Mouse (Mus musculus) midbrain, postnatal 0 days (tissue): ENCODE measurements around the gene Tbc1d30. TPM values are rescaled to one million over a fixed set of nuclear protein-coding genes. Genes with fewer than 3 reads are reported as not detected.

Source experiments
- ATAC-seq: fragments of 200-750 bp; cut with Nextera tagmentation; 2 replicates; pipeline ENCODE4 v1.8.0; 2017; ENCODE audit warnings: moderate number of reproducible peaks, mild to moderate bottlenecking, moderate TSS enrichment, moderate library complexity; ENCODE audit not compliant: low FRiP score
- DNase-seq: peaks from one replicate; pipeline ENCODE4 v3.0.0-alpha.2; 2015; ENCODE audit warnings: low spot score
- H3K27ac ChIP-seq: fragments of 300-500 bp; sonication (generic); 2 replicates; pipeline ENCODE4 v1.5.1; 2014; ENCODE audit warnings: low read depth, mild to moderate bottlenecking, low read length, mixed read lengths
- H3K27me3 ChIP-seq: fragments of 300-500 bp; sonication (generic); 2 replicates; pipeline ENCODE4 v1.6.1; 2014; ENCODE audit warnings: low read length, control low read depth, mixed read lengths; ENCODE audit not compliant: insufficient read depth
- H3K36me3 ChIP-seq: fragments of 300-500 bp; sonication (generic); 2 replicates; pipeline ENCODE4 v1.6.1; 2014; ENCODE audit warnings: low read length, control low read depth, mixed read lengths; ENCODE audit not compliant: insufficient read depth
- H3K4me1 ChIP-seq: fragments of 300-500 bp; sonication (generic); 2 replicates; pipeline ENCODE4 v1.6.1; 2014; ENCODE audit warnings: mild to moderate bottlenecking, control low read depth, antibody characterized with exemption, low read length, mixed read lengths; ENCODE audit not compliant: insufficient read depth
- H3K4me2 ChIP-seq: fragments of 300-500 bp; sonication (generic); 2 replicates; pipeline ENCODE4 v1.6.1; 2014; ENCODE audit warnings: low read depth, mild to moderate bottlenecking, low read length, mixed read lengths; ENCODE audit not compliant: poor library complexity, severe bottlenecking
- H3K4me3 ChIP-seq: fragments of 300-500 bp; sonication (generic); 2 replicates; pipeline ENCODE4 v1.5.1; 2014; ENCODE audit warnings: low read depth, mild to moderate bottlenecking, low read length, moderate library complexity
- H3K9ac ChIP-seq: fragments of 300-500 bp; sonication (generic); replicated peaks from 2 replicates; pipeline ENCODE4 v1.6.1; 2014; ENCODE audit warnings: mild to moderate bottlenecking, low read length, moderate library complexity, mixed read lengths; ENCODE audit not compliant: poor library complexity, severe bottlenecking
- H3K9me3 ChIP-seq: fragments of 300-500 bp; sonication (generic); 2 replicates; pipeline ENCODE4 v1.6.1; 2016; ENCODE audit warnings: low read length, control low read depth
- CTCF ChIP-seq: IDR thresholded peaks from 2 replicates; pipeline ENCODE4 v1.5.1; 2016; ENCODE audit warnings: antibody characterized with exemption, mild to moderate bottlenecking
- WGBS: fragments of 180-500 bp; shearing (Covaris S2); extraction: QIAGEN DNeasy Blood & Tissue Kit; methylation state at CpG from one replicate; pipeline ENCODE4 v1.1.7; 2014; 5-methylcytosine and 5-hydroxymethylcytosine counted together
- polyA plus RNA-seq: library from polyadenylated mRNA; unstranded; fragments of >200 nt; fragmentation: Nextera tagmentation; extraction: Ambion mirVana; gene quantifications from 2 replicates; pipeline ENCODE4 v1.2.1, GENCODE M21; 2015
- total RNA-seq: library from RNA; depleted of rRNA; stranded (reverse); fragments of >200 nt; gene quantifications from 2 replicates; pipeline ENCODE4 v1.2.3, GENCODE M21; 2014

Tbc1d30 gene
- total and polyA plus RNA-seq, 2 experiments from 2014 or later: 8.3 to 49.1 TPM

DNA sequence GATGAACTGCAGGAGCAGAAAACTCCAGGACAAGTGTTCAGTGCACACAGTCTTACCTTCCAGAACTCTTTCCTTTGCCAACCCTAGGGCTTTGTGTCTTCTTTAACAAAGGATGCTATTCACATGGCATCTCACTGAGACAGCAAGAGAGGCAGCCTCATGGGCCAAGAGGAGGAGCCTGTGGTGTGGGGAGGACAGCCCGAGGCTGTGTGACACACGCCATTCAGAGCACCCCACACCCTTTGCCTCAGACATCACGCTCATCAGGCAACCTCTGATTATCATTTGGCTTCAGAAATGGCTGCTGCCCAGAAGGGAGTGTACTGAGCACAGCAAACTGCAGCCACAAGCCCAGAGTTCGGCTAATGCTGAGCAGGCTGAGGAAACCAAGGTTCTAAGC, 36.9 kb downstream of the Tbc1d30 start:
- Histone ChIP-seq H3K4me1 (peaks cover 6% of the 10 kb centered on the region; the same call in 1 of the 2 replicates), H3K27me3 (no peaks in the 10 kb centered on the region), H3K36me3 (no peaks in the 10 kb centered on the region), H3K9me3 (no peaks in the 10 kb centered on the region), H3K27ac (no peak overlapping the region), H3K4me2 (no peak overlapping the region), H3K9ac (no peak overlapping the region), H3K4me3 (no peak overlapping the region)
- ATAC-seq: no peak
- 38% methylated on average over 4 of the region's 4 CpGs for WGBS
- DNase-seq: no peak
- no peak for TF ChIP-seq CTCF

DNA sequence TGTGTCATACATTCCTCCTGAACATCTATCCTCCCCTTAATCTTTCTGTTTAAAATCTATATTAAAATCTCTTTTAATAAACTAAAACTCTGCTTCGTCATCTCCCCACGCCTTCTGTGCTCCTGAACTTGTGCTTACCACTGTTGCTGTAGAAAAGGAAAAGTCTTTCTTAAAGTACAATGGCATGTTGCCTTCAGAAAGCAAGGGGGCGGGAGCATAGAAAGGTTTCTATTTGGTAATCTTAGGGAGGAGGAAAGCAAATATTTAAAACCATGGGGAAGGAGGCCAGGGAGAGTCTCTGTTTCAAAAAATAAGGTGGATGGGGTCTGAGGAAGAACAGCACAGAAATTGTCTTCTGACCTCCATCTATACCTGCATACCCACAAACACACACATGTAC, 38.0 kb downstream of the Tbc1d30 start:
- Histone ChIP-seq H3K9me3 (no peaks in the 10 kb centered on the region), H3K4me1 (peaks cover 11% of the 10 kb centered on the region; the same call in 1 of the 2 replicates), H3K27me3 (no peaks in the 10 kb centered on the region), H3K27ac (no peak overlapping the region), H3K36me3 (no peaks in the 10 kb centered on the region), H3K4me2 (no peak overlapping the region), H3K4me3 (no peak overlapping the region), H3K9ac (no peak overlapping the region)
- ATAC-seq: no peak
- no peak for DNase-seq
- WGBS: 96% methylated on average over 3 of the region's 3 CpGs
- TF ChIP-seq CTCF: no peak

- Histone ChIP-seq H3K27ac (peak overlapping the region; percentile 91), H3K4me1 (peaks cover 11% of the 10 kb centered on the region; the same call in 1 of the 2 replicates), H3K4me2 (peak overlapping the region; percentile 72), H3K4me3 (peak overlapping the region; percentile 89), H3K27me3 (no peaks in the 10 kb centered on the region), H3K9me3 (no peaks in the 10 kb centered on the region), H3K36me3 (no peaks in the 10 kb centered on the region), H3K9ac (peak overlapping the region; percentile 92)
- DNase-seq (peak; percentile 83), ATAC-seq (peak; percentile 87)
- TF ChIP-seq CTCF: no peak; the same call in 1 of the 2 replicates
- under 1% methylated on average over 76 of the region's 77 CpGs for WGBS
Measured at GRCm38 (mm10) chr10:121310511-121311221, 40.4 kb downstream of the Tbc1d30 start.

DNA sequence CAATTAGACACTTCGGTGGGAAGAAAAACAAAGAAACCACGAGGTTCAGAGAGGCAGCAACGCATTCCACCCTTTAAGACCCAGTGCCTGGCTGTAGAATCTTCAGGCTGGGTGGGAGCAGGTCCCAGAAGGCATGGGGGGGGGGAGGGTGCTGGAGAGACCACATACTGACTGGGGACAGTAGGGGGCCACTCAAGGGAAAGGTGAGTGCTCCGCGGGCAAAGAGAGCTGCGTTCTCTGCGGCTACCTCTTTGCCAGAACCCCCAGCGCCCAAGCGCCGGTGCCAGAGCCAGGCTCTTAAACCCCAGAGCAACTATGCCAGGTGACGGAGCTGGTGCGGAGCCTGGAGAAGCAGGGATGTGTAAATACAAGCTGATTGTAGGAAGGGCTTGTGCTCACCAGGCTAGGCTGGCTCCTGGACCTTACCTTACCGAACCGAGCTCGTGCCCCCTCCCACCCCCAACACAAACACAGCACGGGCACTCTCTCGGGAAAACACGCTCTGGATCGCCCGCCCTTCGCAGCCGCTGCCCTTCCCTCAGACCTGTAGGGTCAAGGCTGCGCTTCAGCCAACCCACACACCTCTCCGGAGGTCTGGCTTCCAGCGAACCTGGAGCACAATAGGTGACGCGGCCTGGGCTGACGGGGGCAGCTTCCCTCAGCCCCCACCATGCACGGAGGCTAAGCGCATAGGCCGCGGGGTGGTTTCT, 41.1 kb downstream of the Tbc1d30 start:
- under 1% methylated on average over 32 of the region's 32 CpGs for WGBS
- DNase-seq: peak; percentile 41
- peak; percentile 58 for ATAC-seq

GRCm38 (mm10) chr10:121309123-121309655, 41.9 kb downstream of the Tbc1d30 start:
- ATAC-seq (no peak), DNase-seq (no peak)
- Histone ChIP-seq H3K4me1 (peaks cover 7% of the 10 kb centered on the region; the same call in 1 of the 2 replicates), H3K36me3 (no peaks in the 10 kb centered on the region; the same call in 1 of the 2 replicates), H3K9ac (peak overlapping the region; percentile 92), H3K4me2 (peak overlapping the region; percentile 72), H3K27ac (peak overlapping the region; percentile 91; the same call in 1 of the 2 replicates), H3K4me3 (peak overlapping the region; percentile 89), H3K27me3 (no peaks in the 10 kb centered on the region), H3K9me3 (no peaks in the 10 kb centered on the region)
- peak; percentile 32 for TF ChIP-seq CTCF
- WGBS: 17% methylated on average over 11 of the region's 11 CpGs

More for the DNA sequence above, 41.1 kb downstream of the Tbc1d30 start:
- Histone ChIP-seq H3K27me3 (no peaks in the 10 kb centered on the region), H3K4me1 (peaks cover 7% of the 10 kb centered on the region; the same call in 1 of the 2 replicates), H3K27ac (peak overlapping the region; percentile 91), H3K4me2 (peak overlapping the region; percentile 72), H3K9ac (peak overlapping the region; percentile 92), H3K9me3 (no peaks in the 10 kb centered on the region), H3K36me3 (no peaks in the 10 kb centered on the region), H3K4me3 (peak overlapping the region; percentile 89)
- TF ChIP-seq CTCF: peak; percentile 14; the same call in 1 of the 2 replicates
